In the genomic region with DNA sequence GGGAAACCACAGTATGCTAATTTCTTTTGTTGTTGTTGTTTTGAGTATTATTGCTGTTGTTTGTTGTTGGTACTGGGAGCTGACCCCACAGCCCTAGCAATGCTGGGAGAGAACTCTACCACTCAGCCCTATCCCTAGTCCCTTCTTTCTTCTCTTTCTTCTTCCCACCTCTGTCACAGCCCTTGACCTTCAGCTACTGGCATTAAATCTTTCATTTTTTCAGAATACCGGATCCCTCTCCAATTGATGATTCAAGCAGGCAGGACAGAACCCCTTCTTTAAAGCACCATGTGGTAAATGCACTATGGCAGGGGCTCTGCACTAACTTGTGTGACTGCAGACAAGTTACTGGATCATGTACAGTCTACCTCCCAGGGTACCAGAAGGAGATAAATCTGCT, we compare ENCODE assay signal across 14 mouse cellular contexts.
DNase-seq lines count a peak whose midpoint lies in the region.
"Had no signal": no experiment of that assay in that cellular context is flagged by ENCODE, and none has a peak within 500 bp of the region (broad histone marks: within the 10 kb centered on the region; RNA-seq: fewer than 3 reads in every experiment).

No protein-coding gene starts in this region.

- DNase-seq in adrenal gland, adult 2 months: peak; percentile 54
- DNase-seq in adrenal gland, adult 8-10 months: no peak
- peak; percentile 35 for DNase-seq in heart, adult 11 months
- DNase-seq in heart, adult 8-10 months (ENCODE audit: low spot score): no peak
- DNase-seq: adrenal gland, postnatal 10 days; adrenal gland, postnatal 14 days; adrenal gland, postnatal 25 days; adrenal gland, postnatal 36 days; B cell, adult 2 months; cerebellum, adult 11 months; cerebellum, adult 11-12 months; cerebellum, adult 18-20 months; cerebellum, adult 2 months; cerebellum, adult 8-10 months had no signal

Comparison
In these comparisons a context has a peak if more than half of its experiments do, and no peak if none do; other contexts are left out.
1. DNase-seq: peak in adrenal gland, adult 2 months (single experiment) and heart, adult 11 months (single experiment); none in adrenal gland, adult 8-10 months (single experiment) and heart, adult 8-10 months (single experiment).